Mouse (Mus musculus) kidney, postnatal 0 days (tissue): ENCODE measurements around the gene Wdhd1. TPM values are rescaled to one million over a fixed set of nuclear protein-coding genes. Genes with fewer than 3 reads are reported as not detected.

Experiments
- ATAC-seq: fragments of 200-750 bp; cut with Nextera tagmentation; replicated peaks from 2 replicates; pipeline ENCODE4 v1.8.0; 2017; ENCODE audit warnings: low read depth, moderate number of reproducible peaks, moderate TSS enrichment, moderate library complexity; ENCODE audit not compliant: low FRiP score
- DNase-seq: peaks from one replicate; pipeline ENCODE4 v3.0.0-alpha.2; 2016; ENCODE audit warnings: low spot score
- H3K27ac ChIP-seq: fragments of 300-500 bp; sonication (generic); 2 replicates; pipeline ENCODE4 v1.5.1; 2014; ENCODE audit warnings: mild to moderate bottlenecking
- H3K27me3 ChIP-seq: fragments of 300-500 bp; sonication (generic); 2 replicates; pipeline ENCODE4 v1.6.1; 2014; ENCODE audit warnings: low read length, mixed read lengths; ENCODE audit not compliant: insufficient read depth
- H3K36me3 ChIP-seq: fragments of 300-500 bp; sonication (generic); 2 replicates; pipeline ENCODE4 v1.6.1; 2014; ENCODE audit warnings: low read length, mixed read lengths; ENCODE audit not compliant: insufficient read depth
- H3K4me1 ChIP-seq: fragments of 300-500 bp; sonication (generic); replicated peaks from 2 replicates; pipeline ENCODE4 v1.6.1; 2014; ENCODE audit warnings: antibody characterized with exemption, low read length, mixed read lengths; ENCODE audit not compliant: insufficient read depth
- H3K4me2 ChIP-seq: fragments of 300-500 bp; sonication (generic); 2 replicates; pipeline ENCODE4 v1.6.1; 2014; ENCODE audit warnings: mild to moderate bottlenecking, low read length, moderate library complexity, mixed read lengths
- H3K4me3 ChIP-seq: fragments of 300-500 bp; sonication (generic); replicated peaks from 2 replicates; pipeline ENCODE4 v1.5.1; 2014; ENCODE audit warnings: low read depth, low read length
- H3K9ac ChIP-seq: fragments of 300-500 bp; sonication (generic); 2 replicates; pipeline ENCODE4 v1.6.1; 2014; ENCODE audit warnings: low read depth, low read length
- H3K9me3 ChIP-seq: fragments of 300-500 bp; sonication (generic); replicated peaks from 2 replicates; pipeline ENCODE4 v1.6.1; 2016; ENCODE audit warnings: low read length, inconsistent platforms, mixed read lengths
- CTCF ChIP-seq: IDR thresholded peaks from 2 replicates; pipeline ENCODE4 v1.5.1; 2016; ENCODE audit warnings: antibody characterized with exemption, low read depth, mild to moderate bottlenecking, moderate library complexity
- WGBS: fragments of 180-500 bp; shearing (Covaris S2); extraction: QIAGEN DNeasy Blood & Tissue Kit; methylation state at CpG from one replicate; pipeline ENCODE4 v1.1.7; 2014; 5-methylcytosine and 5-hydroxymethylcytosine counted together
- polyA plus RNA-seq: library from polyadenylated mRNA; unstranded; fragments of >200 nt; fragmentation: Nextera tagmentation; extraction: Ambion mirVana; gene quantifications from 2 replicates; pipeline ENCODE4 v1.2.1, GENCODE M21; 2015

Gene Wdhd1
- polyA plus RNA-seq, 1 experiment from 2014 or later = 10.9 TPM

GRCm38 (mm10) chr14:47220231-47221025 lies 56.2 kb downstream of the Wdhd1 start:
- H3K4me2 ChIP-seq = no peak overlapping the region
- 81% methylated on average over 8 of the region's 8 CpGs for WGBS
- no peaks in the 10 kb centered on the region for H3K27me3 ChIP-seq
- H3K9me3 ChIP-seq = no peaks in the 10 kb centered on the region
- H3K36me3 ChIP-seq = no peaks in the 10 kb centered on the region
- no peak overlapping the region for H3K27ac ChIP-seq
- H3K9ac ChIP-seq = no peak overlapping the region
- ATAC-seq (no peak), DNase-seq (no peak)
- no peaks in the 10 kb centered on the region for H3K4me1 ChIP-seq
- no peak for TF ChIP-seq CTCF
- no peak overlapping the region for H3K4me3 ChIP-seq

- H3K27me3 ChIP-seq = no peaks in the 10 kb centered on the region
- no peaks in the 10 kb centered on the region for H3K36me3 ChIP-seq
- ATAC-seq (no peak), DNase-seq (no peak)
- no peaks in the 10 kb centered on the region for H3K9me3 ChIP-seq
- 78% methylated on average over 9 of the region's 9 CpGs for WGBS
- no peak overlapping the region for H3K27ac ChIP-seq
- H3K4me2 ChIP-seq = no peak overlapping the region
- no peak for TF ChIP-seq CTCF
- no peak overlapping the region for H3K4me3 ChIP-seq
- H3K4me1 ChIP-seq = no peaks in the 10 kb centered on the region
- H3K9ac ChIP-seq = no peak overlapping the region
Observed at GRCm38 (mm10) chr14:47218766-47219606, 57.7 kb downstream of the Wdhd1 start.

- no peaks in the 10 kb centered on the region for H3K36me3 ChIP-seq
- ATAC-seq (no peak), DNase-seq (no peak)
- no peak for TF ChIP-seq CTCF
- no peak overlapping the region for H3K4me2 ChIP-seq
- no peak overlapping the region for H3K27ac ChIP-seq
- H3K9ac ChIP-seq = no peak overlapping the region
- H3K9me3 ChIP-seq = no peaks in the 10 kb centered on the region
- no peaks in the 10 kb centered on the region for H3K4me1 ChIP-seq
- H3K27me3 ChIP-seq = no peaks in the 10 kb centered on the region
- WGBS = 89% methylated on average over 2 of the region's 2 CpGs
- no peak overlapping the region for H3K4me3 ChIP-seq
Observed at GRCm38 (mm10) chr14:47216541-47216940, 60.1 kb downstream of the Wdhd1 start.

- H3K27me3 ChIP-seq = no peaks in the 10 kb centered on the region
- no peaks in the 10 kb centered on the region for H3K36me3 ChIP-seq
- no peak overlapping the region for H3K9ac ChIP-seq
- no peak for ATAC-seq
- DNase-seq = no peak
- H3K4me2 ChIP-seq = no peak overlapping the region
- no peaks in the 10 kb centered on the region for H3K9me3 ChIP-seq
- TF ChIP-seq CTCF = no peak
- no peak overlapping the region for H3K4me3 ChIP-seq
- 81% methylated on average over 5 of the region's 5 CpGs for WGBS
- H3K4me1 ChIP-seq = no peaks in the 10 kb centered on the region
- no peak overlapping the region for H3K27ac ChIP-seq
Observed at GRCm38 (mm10) chr14:47214367-47214766, 62.3 kb downstream of the Wdhd1 start.

GRCm38 (mm10) chr14:47213305-47213704 lies 63.4 kb downstream of the Wdhd1 start:
- Histone ChIP-seq H3K27ac (no peak overlapping the region), H3K9me3 (no peaks in the 10 kb centered on the region), H3K36me3 (no peaks in the 10 kb centered on the region), H3K4me1 (no peaks in the 10 kb centered on the region), H3K4me2 (no peak overlapping the region), H3K4me3 (no peak overlapping the region), H3K27me3 (no peaks in the 10 kb centered on the region), H3K9ac (no peak overlapping the region)
- no peak for DNase-seq
- ATAC-seq = no peak
- 87% methylated on average over 4 of the region's 4 CpGs for WGBS
- no peak for TF ChIP-seq CTCF

GRCm38 (mm10) chr14:47209669-47210164 lies 66.9 kb downstream of the Wdhd1 start:
- H3K9me3 ChIP-seq = no peaks in the 10 kb centered on the region
- H3K4me3 ChIP-seq = no peak overlapping the region
- ATAC-seq = no peak
- no peaks in the 10 kb centered on the region for H3K36me3 ChIP-seq
- WGBS = 87% methylated on average over 4 of the region's 4 CpGs
- no peaks in the 10 kb centered on the region for H3K27me3 ChIP-seq
- no peak overlapping the region for H3K9ac ChIP-seq
- no peak for TF ChIP-seq CTCF
- H3K4me2 ChIP-seq = no peak overlapping the region
- H3K27ac ChIP-seq = no peak overlapping the region
- DNase-seq = no peak
- H3K4me1 ChIP-seq = no peaks in the 10 kb centered on the region
